Mouse (Mus musculus) lung, postnatal 0 days (tissue): Measurements from ENCODE around the gene Armh1.

Experiments used
- CTCF ChIP-seq: IDR thresholded peaks from 2 replicates; pipeline ENCODE4 v1.5.1; 2016; ENCODE audit warnings: antibody characterized with exemption, mild to moderate bottlenecking
- EP300 ChIP-seq: IDR thresholded peaks from 2 replicates; pipeline ENCODE4 v1.6.1; 2016; ENCODE audit warnings: antibody characterized with exemption, mild to moderate bottlenecking, control low read depth

DNA sequence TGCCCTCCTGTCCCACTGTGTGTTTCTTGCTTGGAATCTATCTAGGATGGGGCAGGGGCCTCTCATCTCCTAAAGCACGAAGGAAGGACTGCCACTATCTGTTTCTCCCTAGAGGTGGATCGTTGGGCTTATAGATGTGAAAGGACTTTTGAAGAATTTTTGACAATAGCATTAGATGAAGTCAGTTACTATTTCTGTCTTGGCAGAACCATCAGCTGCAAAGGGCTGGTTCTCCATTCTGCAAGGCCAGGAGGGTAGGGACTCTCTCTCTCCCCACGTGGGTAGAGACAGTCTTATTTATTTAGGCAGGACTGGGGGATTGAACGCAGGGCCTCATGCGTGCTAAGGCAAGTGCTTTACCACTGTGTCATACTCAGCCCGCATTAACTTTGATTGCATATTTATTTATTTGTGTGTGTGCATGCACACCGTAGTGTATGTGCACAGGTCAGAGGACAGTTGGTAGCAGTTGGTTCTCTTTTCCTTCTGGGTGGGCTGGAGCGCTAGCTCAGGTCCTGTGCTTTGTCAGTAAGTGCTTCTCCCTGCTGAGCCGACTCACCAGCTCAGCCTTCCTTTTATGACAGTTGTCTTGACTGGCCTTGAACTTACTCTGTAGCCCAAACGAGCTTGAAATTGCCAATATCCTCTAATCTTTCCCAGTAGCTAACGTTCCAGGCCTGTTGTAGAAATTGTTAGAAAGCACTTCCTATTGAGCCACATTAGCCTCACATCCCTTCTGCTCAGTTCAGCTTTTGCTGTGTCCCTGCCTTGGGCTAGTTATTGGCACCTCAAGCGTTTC, 1.5 kb upstream of the Armh1 start:
- no peak for TF ChIP-seq EP300
- TF ChIP-seq CTCF, result no peak
